Mouse (Mus musculus) kidney, embryonic 15.5 days (tissue): ENCODE data around the gene Sertad2. TPM values are rescaled to one million over a fixed set of nuclear protein-coding genes. Genes with fewer than 3 reads are reported as not detected.

Experiments
- ATAC-seq: fragments of 200-750 bp; cut with Nextera tagmentation; replicated peaks from 2 replicates; pipeline ENCODE4 v1.8.0; 2017; ENCODE audit warnings: moderate TSS enrichment; ENCODE audit not compliant: low FRiP score
- H3K27ac ChIP-seq: fragments of 300-500 bp; sonication (generic); 2 replicates; pipeline ENCODE4 v1.5.1; 2015; ENCODE audit warnings: mild to moderate bottlenecking, inconsistent platforms
- H3K27me3 ChIP-seq: fragments of 300-500 bp; sonication (generic); 2 replicates; pipeline ENCODE4 v1.6.1; 2015; ENCODE audit warnings: inconsistent platforms
- H3K36me3 ChIP-seq: fragments of 300-500 bp; sonication (generic); 2 replicates; pipeline ENCODE4 v1.6.1; 2015; ENCODE audit warnings: inconsistent platforms
- H3K4me1 ChIP-seq: fragments of 300-500 bp; sonication (generic); 2 replicates; pipeline ENCODE4 v1.6.1; 2015; ENCODE audit warnings: inconsistent platforms
- H3K4me2 ChIP-seq: fragments of 300-500 bp; sonication (generic); 2 replicates; pipeline ENCODE4 v1.6.1; 2015; ENCODE audit warnings: moderate library complexity, mild to moderate bottlenecking, inconsistent platforms
- H3K4me3 ChIP-seq: fragments of 300-500 bp; sonication (generic); replicated peaks from 2 replicates; pipeline ENCODE4 v1.5.1; 2015; ENCODE audit warnings: mild to moderate bottlenecking, inconsistent platforms
- H3K9ac ChIP-seq: fragments of 300-500 bp; sonication (generic); 2 replicates; pipeline ENCODE4 v1.6.1; 2015; ENCODE audit warnings: mild to moderate bottlenecking, inconsistent platforms
- H3K9me3 ChIP-seq: fragments of 300-500 bp; sonication (generic); replicated peaks from 2 replicates; pipeline ENCODE4 v1.6.1; 2016; ENCODE audit warnings: inconsistent platforms
- WGBS: fragments of 180-500 bp; shearing (Covaris S2); methylation state at CpG from one replicate; pipeline ENCODE4 v1.1.7; 2015; ENCODE audit warnings: mixed read lengths; 5-methylcytosine and 5-hydroxymethylcytosine counted together
- polyA plus RNA-seq: library from polyadenylated mRNA; unstranded; fragments of >200 nt; fragmentation: Nextera tagmentation; extraction: Ambion mirVana; gene quantifications from 2 replicates; pipeline ENCODE4 v1.2.1, GENCODE M21; 2015

The Sertad2 gene
- polyA plus RNA-seq, 1 experiment from 2014 or later, result 36.5 TPM

DNA sequence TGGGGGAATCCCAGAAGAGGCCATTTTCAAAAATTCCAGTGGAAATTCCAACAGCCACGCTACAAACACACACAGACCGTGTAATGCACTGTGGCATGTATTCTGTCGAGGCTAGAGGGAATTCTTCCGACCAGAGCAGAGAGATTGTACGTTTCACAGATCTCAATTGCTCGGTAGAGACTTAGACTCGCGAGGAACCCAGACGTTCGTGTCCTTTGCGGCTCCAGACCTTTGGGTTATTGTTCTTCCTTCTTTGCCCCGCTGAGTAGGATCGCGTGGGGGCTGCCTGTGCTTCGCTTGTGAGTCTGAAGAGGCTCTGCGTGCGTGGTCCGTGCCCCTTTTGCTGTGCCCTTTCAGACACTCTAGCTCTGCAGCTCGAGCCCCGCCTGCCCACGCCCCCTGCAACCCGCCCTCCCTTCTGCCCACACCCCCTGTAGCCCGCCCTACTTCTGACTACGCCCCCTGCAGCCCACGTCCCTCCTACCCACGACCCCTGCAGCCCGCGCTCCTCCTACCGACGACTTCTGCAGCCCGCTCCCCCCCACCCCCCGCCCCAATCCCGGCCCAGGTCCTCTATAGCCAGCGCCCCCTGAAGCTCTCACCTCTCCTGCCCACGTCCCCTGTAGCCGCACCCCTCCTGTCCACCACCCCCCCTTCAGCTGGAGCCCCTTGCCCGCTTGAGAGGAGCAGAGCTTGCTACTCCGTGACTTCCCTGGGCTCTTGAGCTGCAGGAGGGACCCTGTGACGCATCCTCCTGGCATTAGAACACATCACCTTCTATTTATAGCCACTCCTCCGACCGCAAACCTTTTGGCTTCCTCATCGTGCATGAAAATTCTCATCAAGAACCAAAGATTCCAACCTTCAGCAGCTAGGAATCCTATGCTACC lies 10.8 kb upstream of the Sertad2 start:
- Histone ChIP-seq H3K9ac (peak overlapping the region; percentile 62), H3K36me3 (no peaks in the 10 kb centered on the region), H3K4me2 (peak overlapping the region; percentile 90), H3K9me3 (no peaks in the 10 kb centered on the region), H3K4me3 (peak overlapping the region; percentile 57), H3K4me1 (peaks cover 15% of the 10 kb centered on the region; the same call in 1 of the 2 replicates), H3K27me3 (no peaks in the 10 kb centered on the region), H3K27ac (peak overlapping the region; percentile 77)
- ATAC-seq, result peak; percentile 89
- WGBS, result under 1% methylated on average over 42 of the region's 42 CpGs

DNA sequence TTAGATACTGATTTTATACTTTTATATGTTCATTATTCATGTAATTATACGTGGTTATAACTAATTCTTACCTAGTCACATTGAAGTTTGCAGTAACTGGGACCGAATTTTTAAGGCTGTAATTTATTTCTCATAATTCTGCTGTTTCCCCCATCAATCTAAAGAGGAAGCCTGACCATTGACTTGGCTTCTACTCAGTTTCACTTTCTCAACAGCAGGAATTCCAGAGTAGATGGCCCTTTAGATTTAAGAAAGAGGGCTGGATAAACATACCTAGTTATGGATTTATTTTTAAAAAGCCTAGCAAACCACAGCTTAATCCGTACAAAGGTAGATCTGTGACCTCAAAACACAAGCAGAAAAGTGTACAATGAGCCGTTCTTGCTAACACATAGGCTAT lies 9.8 kb upstream of the Sertad2 start:
- 74% methylated on average over 4 of the region's 4 CpGs for WGBS
- ATAC-seq, result no peak
- no peaks in the 10 kb centered on the region for H3K9me3 ChIP-seq
- H3K4me3 ChIP-seq, result no peak overlapping the region
- H3K9ac ChIP-seq, result no peak overlapping the region
- H3K27ac ChIP-seq, result no peak overlapping the region
- peaks cover 15% of the 10 kb centered on the region; the same call in 1 of the 2 replicates for H3K4me1 ChIP-seq
- H3K27me3 ChIP-seq, result no peaks in the 10 kb centered on the region
- no peak overlapping the region for H3K4me2 ChIP-seq
- no peaks in the 10 kb centered on the region for H3K36me3 ChIP-seq

DNA sequence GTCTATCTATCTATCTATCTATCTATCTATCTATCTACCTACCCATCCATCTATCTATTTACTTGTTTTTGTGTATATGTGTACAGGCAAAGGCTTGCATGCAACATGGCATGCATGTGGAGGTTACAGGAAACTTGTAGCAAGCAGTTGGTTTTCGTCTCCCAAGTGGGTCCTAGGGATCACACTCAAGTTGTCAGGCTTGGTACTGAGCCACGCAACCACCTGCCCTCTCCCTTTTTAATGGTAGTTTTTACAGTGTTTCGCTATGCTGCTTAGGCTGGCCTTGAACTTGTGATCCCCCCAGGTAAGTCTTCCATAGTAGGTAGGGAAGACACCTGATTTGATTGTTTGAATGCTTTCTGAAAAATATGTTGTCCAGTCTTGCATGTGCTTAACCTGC lies 5.8 kb upstream of the Sertad2 start:
- Histone ChIP-seq H3K27me3 (no peaks in the 10 kb centered on the region), H3K4me2 (no peak overlapping the region), H3K4me3 (no peak overlapping the region), H3K9me3 (no peaks in the 10 kb centered on the region), H3K27ac (no peak overlapping the region), H3K9ac (no peak overlapping the region), H3K4me1 (peaks cover 11% of the 10 kb centered on the region), H3K36me3 (no peaks in the 10 kb centered on the region)
- ATAC-seq, result no peak
- WGBS, result 86% methylated on average over 3 of the region's 3 CpGs

DNA sequence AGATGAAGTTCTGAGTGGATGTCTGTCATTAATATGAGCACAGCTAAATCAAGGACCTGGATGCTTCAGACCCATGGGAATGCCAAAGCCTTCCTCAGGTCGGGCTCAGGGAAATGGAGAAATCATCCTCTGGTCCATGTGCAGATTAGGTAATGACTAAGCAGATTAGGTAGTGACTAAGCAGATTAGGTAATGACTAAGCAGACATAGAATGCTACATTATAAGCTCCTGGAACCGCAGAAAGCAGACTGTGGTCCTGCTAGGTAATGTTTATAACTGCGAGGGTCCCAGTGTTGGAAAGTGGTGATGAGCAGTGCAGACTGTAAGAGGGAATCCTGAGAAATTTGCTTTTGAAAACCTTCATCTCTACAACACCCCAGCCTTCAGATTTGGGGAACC lies 4.6 kb upstream of the Sertad2 start:
- H3K4me2 ChIP-seq, result no peak overlapping the region
- peaks cover 6% of the 10 kb centered on the region for H3K4me1 ChIP-seq
- no peak for ATAC-seq
- H3K4me3 ChIP-seq, result no peak overlapping the region
- no peaks in the 10 kb centered on the region for H3K36me3 ChIP-seq
- H3K9ac ChIP-seq, result no peak overlapping the region
- 83% methylated on average over 3 of the region's 3 CpGs for WGBS
- H3K27ac ChIP-seq, result no peak overlapping the region
- no peaks in the 10 kb centered on the region for H3K9me3 ChIP-seq
- H3K27me3 ChIP-seq, result no peaks in the 10 kb centered on the region

DNA sequence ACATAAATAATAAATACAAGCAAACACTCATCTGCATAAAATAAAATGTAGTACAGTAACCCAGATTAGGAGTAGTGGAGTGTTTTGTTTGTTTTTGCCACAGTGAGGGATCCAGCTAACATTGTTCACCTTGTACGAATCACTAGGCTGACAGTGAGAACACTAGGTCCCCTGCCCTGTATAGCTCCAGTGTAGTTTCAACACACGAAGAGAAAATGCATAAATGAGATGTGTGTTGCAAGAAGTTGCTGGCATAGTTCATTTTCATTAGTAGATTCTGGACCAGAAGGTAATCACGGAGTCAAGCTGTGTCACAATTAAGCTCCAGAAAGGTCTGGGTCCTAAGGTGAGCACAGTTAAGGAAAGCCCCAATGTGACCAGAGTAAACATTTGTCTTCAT lies 1.8 kb upstream of the Sertad2 start:
- 70% methylated on average over 3 of the region's 3 CpGs for WGBS
- no peak for ATAC-seq
- Histone ChIP-seq H3K36me3 (no peaks in the 10 kb centered on the region), H3K9me3 (no peaks in the 10 kb centered on the region), H3K27ac (no peak overlapping the region), H3K9ac (no peak overlapping the region), H3K4me3 (0 out of 2 replicates have a peak overlapping the region, but pooled peaks have one; percentile 1), H3K4me2 (0 out of 2 replicates have a peak overlapping the region, but pooled peaks have one; percentile 75), H3K4me1 (peaks cover 13% of the 10 kb centered on the region), H3K27me3 (0 out of 2 replicates have a peak, but pooled peaks cover 2% of the 10 kb centered on the region)

DNA sequence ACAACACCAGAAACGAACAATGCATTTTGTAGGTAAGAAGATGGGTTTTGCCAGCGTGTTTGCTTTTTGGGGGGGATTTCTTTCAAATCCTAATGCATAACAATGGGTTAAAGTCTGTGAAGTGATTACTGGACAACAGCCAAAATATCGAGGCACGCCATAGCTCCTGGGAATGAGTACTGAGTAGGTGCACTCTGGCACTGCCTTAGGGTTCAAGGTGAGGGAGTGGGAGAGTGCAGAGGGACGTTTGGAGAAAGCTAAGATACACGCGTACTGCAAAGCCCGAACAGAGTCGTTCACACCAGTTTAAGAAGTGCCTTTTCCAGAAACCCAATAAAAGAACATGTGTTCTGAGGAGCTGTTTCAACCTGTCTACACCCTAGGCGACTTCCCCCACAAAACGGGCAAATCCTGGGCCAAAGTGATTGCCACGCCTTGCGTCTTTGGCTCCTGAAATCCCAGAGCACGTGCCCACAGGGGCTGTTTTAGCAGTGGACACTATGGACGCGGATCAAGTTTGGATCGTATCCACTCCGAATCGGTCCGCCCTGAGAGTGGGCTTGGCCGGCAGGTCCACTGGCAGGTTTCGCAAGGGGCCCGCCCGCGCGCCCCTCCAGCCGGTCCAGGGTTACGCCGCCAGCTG lies 937 bp upstream of the Sertad2 start:
- ATAC-seq, result no peak
- under 1% methylated on average over 27 of the region's 29 CpGs for WGBS

DNA sequence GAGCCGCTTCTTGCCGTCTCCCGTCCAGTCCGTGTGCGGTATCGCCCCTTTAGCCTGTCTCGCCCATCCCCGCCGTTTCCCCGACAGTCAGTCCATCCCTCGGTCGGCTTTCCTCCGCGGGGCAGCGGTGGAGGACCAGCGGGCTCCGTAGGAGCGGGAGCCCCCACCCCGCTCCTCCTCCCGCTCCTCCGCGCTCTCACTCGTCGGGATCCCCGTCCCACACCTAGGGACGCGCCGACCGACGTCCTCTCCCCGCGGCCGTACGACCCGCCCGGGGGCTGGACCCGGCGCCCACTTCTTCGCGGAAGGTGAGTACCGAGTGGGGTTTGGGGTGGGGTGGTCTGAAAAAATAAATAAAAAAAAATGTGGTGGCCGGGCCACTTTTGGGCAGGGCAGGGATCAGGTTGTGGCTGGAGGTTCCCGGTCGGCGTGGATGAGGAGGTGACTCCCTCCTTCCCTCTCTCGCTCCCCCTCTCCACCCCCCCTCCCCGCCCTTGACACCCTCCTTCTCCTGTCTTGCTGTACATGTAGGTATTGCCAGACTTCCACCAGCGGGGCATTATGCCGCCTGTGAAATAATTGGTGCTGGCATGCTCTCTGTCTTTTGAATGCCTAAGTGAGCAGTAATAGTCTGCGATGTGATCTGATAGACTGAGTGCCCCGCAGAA lies 534 bp downstream of the Sertad2 start:
- H3K36me3 ChIP-seq, result no peaks in the 10 kb centered on the region
- H3K9me3 ChIP-seq, result no peaks in the 10 kb centered on the region
- H3K9ac ChIP-seq, result peak overlapping the region; percentile 67
- H3K4me2 ChIP-seq, result peak overlapping the region; percentile 75
- ATAC-seq, result peak; percentile 0; the same call in 1 of the 2 replicates
- peak overlapping the region; percentile 97 for H3K27ac ChIP-seq
- 0 out of 2 replicates have a peak, but pooled peaks cover 2% of the 10 kb centered on the region for H3K27me3 ChIP-seq
- peaks cover 13% of the 10 kb centered on the region for H3K4me1 ChIP-seq
- peak overlapping the region; percentile 87 for H3K4me3 ChIP-seq
- WGBS, result under 1% methylated on average over 51 of the region's 51 CpGs

More for the DNA sequence above, 937 bp upstream of the Sertad2 start:
- peak overlapping the region; percentile 75 for H3K4me2 ChIP-seq
- H3K9me3 ChIP-seq, result no peaks in the 10 kb centered on the region
- peaks cover 13% of the 10 kb centered on the region for H3K4me1 ChIP-seq
- H3K27me3 ChIP-seq, result 0 out of 2 replicates have a peak, but pooled peaks cover 2% of the 10 kb centered on the region
- H3K9ac ChIP-seq, result peak overlapping the region; percentile 41
- H3K27ac ChIP-seq, result peak overlapping the region; percentile 59
- H3K36me3 ChIP-seq, result no peaks in the 10 kb centered on the region
- peak overlapping the region; percentile 87 for H3K4me3 ChIP-seq

DNA sequence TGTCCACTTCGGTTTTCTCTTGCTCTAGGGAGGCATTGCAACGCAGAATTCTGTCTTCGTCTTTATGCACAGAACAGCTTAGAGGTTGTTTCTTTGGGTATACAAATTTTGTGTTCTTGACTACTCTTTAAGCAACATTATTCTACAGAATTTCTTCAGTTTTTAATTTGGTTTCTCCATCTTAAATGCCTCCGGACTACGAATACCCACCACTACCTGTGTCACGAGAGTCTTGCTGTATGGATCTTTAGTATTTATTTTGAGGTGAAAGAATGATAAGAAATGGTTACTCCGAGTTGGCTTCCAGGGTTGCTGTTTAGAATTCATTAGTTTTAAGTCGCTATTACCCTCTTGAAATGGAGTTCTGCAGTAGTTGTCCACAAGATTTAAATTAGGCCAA lies 1.3 kb downstream of the Sertad2 start:
- H3K4me1 ChIP-seq, result peaks cover 13% of the 10 kb centered on the region
- no peaks in the 10 kb centered on the region for H3K9me3 ChIP-seq
- peak overlapping the region; percentile 67; the same call in 1 of the 2 replicates for H3K9ac ChIP-seq
- H3K27ac ChIP-seq, result no peak overlapping the region
- H3K4me2 ChIP-seq, result peak overlapping the region; percentile 75
- ATAC-seq, result no peak
- 0 out of 2 replicates have a peak, but pooled peaks cover 2% of the 10 kb centered on the region for H3K27me3 ChIP-seq
- WGBS, result 59% methylated on average over 8 of the region's 8 CpGs
- peak overlapping the region; percentile 87 for H3K4me3 ChIP-seq
- no peaks in the 10 kb centered on the region for H3K36me3 ChIP-seq

DNA sequence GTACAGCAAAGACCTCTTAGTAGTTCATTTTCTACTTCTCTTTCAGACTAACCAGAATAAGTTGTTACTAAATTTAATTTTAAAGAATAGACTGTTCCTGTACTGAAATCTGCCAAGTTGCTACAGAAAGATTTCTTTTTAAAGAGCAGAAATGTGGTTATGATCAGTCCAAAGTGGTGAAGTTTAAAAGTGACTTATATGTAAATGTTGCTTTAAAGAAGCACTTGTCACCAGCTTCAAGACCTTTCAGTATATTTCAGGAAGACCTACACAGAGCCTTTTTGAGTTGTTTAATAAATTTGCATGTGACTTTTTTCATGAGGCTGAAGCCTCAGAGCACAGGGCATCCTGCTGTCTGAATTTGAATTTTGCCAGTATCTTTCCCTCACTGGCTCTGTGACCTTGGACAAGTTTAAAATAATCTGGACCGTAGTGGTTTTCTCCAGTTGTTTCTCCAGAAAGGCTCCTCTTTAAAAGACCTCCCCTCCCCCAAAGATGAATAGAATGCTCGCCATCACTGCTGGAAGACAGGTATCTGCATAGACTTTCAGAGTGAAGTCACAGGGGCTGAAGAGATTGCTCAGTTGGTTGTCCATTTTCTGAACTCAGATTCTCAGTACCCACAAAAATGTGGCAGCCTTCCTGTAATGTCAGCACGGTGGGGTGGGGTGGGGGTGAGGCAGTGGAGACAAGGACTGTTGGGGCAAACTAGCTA lies 1.9 kb downstream of the Sertad2 start:
- Histone ChIP-seq H3K27me3 (0 out of 2 replicates have a peak, but pooled peaks cover 2% of the 10 kb centered on the region), H3K9ac (no peak overlapping the region), H3K4me2 (no peak overlapping the region), H3K36me3 (no peaks in the 10 kb centered on the region), H3K4me3 (no peak overlapping the region), H3K9me3 (no peaks in the 10 kb centered on the region), H3K27ac (no peak overlapping the region), H3K4me1 (peaks cover 13% of the 10 kb centered on the region)
- WGBS, result 65% methylated on average over 3 of the region's 3 CpGs
- ATAC-seq, result no peak

DNA sequence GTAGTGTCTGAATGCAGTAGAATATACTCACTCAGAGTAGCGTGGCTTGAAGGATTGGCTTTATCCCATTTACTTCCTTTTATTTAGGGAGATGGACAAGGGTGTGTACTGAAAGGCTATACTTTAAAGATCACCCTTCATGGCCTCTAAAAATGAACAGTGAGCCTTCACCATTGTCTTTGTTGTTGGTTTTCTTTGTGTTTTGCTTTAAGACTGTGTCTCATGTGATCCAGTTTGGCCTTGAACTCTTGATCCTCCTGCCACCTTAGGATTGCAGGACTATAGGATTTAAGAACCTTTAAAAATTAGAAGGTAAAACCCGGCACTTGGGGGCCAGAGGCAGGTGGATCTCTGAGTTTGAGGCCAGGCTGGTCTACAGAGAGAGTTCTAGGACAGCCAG lies 6.4 kb downstream of the Sertad2 start:
- Histone ChIP-seq H3K4me1 (no peaks in the 10 kb centered on the region), H3K4me2 (no peak overlapping the region), H3K9ac (no peak overlapping the region), H3K27ac (no peak overlapping the region), H3K36me3 (no peaks in the 10 kb centered on the region), H3K4me3 (no peak overlapping the region), H3K9me3 (no peaks in the 10 kb centered on the region), H3K27me3 (0 out of 2 replicates have a peak, but pooled peaks cover 2% of the 10 kb centered on the region)
- no peak for ATAC-seq
- 88% methylated on average over 2 of the region's 2 CpGs for whole genome bisulfite sequencing

DNA sequence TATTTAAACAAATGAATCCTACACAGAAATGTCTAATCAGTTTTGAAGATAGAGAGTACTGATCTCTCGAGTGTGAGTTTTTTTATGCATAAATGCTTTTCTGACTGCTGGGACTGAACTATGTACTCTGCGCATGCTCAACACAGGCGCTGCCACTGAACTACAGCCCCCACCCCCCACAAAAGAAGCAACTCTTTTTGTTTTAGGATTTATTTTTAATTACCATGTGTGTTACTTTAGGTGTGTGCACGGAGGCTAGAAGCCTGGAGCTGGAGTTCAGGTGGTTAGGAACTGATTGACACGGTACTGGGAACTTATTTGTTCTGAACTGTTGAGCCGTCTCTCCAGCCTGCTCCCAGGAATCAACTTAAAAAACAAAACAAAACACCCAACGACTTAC lies 7.1 kb downstream of the Sertad2 start:
- 47% methylated on average over 7 of the region's 7 CpGs for WGBS
- H3K27ac ChIP-seq, result peak overlapping the region; percentile 22; the same call in 1 of the 2 replicates
- no peak for ATAC-seq
- H3K27me3 ChIP-seq, result 0 out of 2 replicates have a peak, but pooled peaks cover 2% of the 10 kb centered on the region
- H3K36me3 ChIP-seq, result no peaks in the 10 kb centered on the region
- no peak overlapping the region for H3K9ac ChIP-seq
- H3K4me1 ChIP-seq, result no peaks in the 10 kb centered on the region
- no peak overlapping the region for H3K4me3 ChIP-seq
- H3K9me3 ChIP-seq, result no peaks in the 10 kb centered on the region
- H3K4me2 ChIP-seq, result 0 out of 2 replicates have a peak overlapping the region, but pooled peaks have one; percentile 21
